Mouse (Mus musculus) heart, postnatal 0 days (tissue): ENCODE measurements around the gene Pard3. TPM values are rescaled to one million over a fixed set of nuclear protein-coding genes. Genes with fewer than 3 reads are reported as not detected.

Source experiments
- ATAC-seq: fragments of 200-750 bp; cut with Nextera tagmentation; 2 replicates; pipeline ENCODE4 v1.8.0; 2017; ENCODE audit warnings: low read depth, moderate number of reproducible peaks, moderate library complexity; ENCODE audit not compliant: insufficient read depth
- DNase-seq: peaks from one replicate; pipeline ENCODE4 v3.0.0-alpha.2; 2016; ENCODE audit warnings: low spot score
- H3K27ac ChIP-seq: fragments of 300-500 bp; sonication (generic); 2 replicates; pipeline ENCODE4 v1.5.1; 2014; ENCODE audit warnings: low read depth, mild to moderate bottlenecking
- H3K27me3 ChIP-seq: fragments of 300-500 bp; sonication (generic); 2 replicates; pipeline ENCODE4 v1.6.1; 2014; ENCODE audit warnings: low read length, mixed read lengths; ENCODE audit not compliant: control insufficient read depth, insufficient read depth
- H3K36me3 ChIP-seq: fragments of 300-500 bp; sonication (generic); replicated peaks from 2 replicates; pipeline ENCODE4 v1.6.1; 2014; ENCODE audit warnings: low read length, mixed read lengths; ENCODE audit not compliant: control insufficient read depth, insufficient read depth
- H3K4me1 ChIP-seq: fragments of 300-500 bp; sonication (generic); 2 replicates; pipeline ENCODE4 v1.6.1; 2014; ENCODE audit warnings: antibody characterized with exemption; ENCODE audit not compliant: control insufficient read depth, insufficient read depth
- H3K4me2 ChIP-seq: fragments of 300-500 bp; sonication (generic); 2 replicates; pipeline ENCODE4 v1.6.1; 2014; ENCODE audit warnings: low read depth, mild to moderate bottlenecking, low read length, moderate library complexity
- H3K4me3 ChIP-seq: fragments of 300-500 bp; sonication (generic); 2 replicates; pipeline ENCODE4 v1.5.1; 2014; ENCODE audit warnings: low read depth, low read length
- H3K9ac ChIP-seq: fragments of 300-500 bp; sonication (generic); replicated peaks from 2 replicates; pipeline ENCODE4 v1.6.1; 2014; ENCODE audit warnings: low read depth, low read length, mixed read lengths
- H3K9me3 ChIP-seq: fragments of 300-500 bp; sonication (generic); replicated peaks from 2 replicates; pipeline ENCODE4 v1.6.1; 2016; ENCODE audit warnings: low read length; ENCODE audit not compliant: control insufficient read depth
- CTCF ChIP-seq: IDR thresholded peaks from 2 replicates; pipeline ENCODE4 v1.5.1; 2016; ENCODE audit warnings: antibody characterized with exemption, control low read depth, low read depth
- EP300 ChIP-seq: IDR thresholded peaks from 2 replicates; pipeline ENCODE4 v1.6.1; 2016; ENCODE audit warnings: antibody characterized with exemption, low read depth
- WGBS: fragments of 180-500 bp; shearing (Covaris S2); extraction: QIAGEN DNeasy Blood & Tissue Kit; methylation state at CpG from one replicate; pipeline ENCODE4 v1.1.7; 2014; 5-methylcytosine and 5-hydroxymethylcytosine counted together
- polyA plus RNA-seq: library from polyadenylated mRNA; unstranded; fragments of >200 nt; fragmentation: Nextera tagmentation; extraction: Ambion mirVana; gene quantifications from 2 replicates; pipeline ENCODE4 v1.2.1, GENCODE M21; 2015
- total RNA-seq: library from RNA; depleted of rRNA; stranded (reverse); fragments of >200 nt; gene quantifications from 2 replicates; pipeline ENCODE4 v1.2.3, GENCODE M21; 2014; ENCODE audit warnings: low replicate concordance

Gene Pard3
- total and polyA plus RNA-seq, 2 experiments from 2014 or later: 9.2 to 13.8 TPM

- no peaks in the 10 kb centered on the region for H3K36me3 ChIP-seq
- no peaks in the 10 kb centered on the region for H3K27me3 ChIP-seq
- peaks cover 35% of the 10 kb centered on the region for H3K4me1 ChIP-seq
- no peak overlapping the region for H3K4me3 ChIP-seq
- no peak overlapping the region for H3K9ac ChIP-seq
- DNase-seq: no peak
- no peak for TF ChIP-seq CTCF
- no peak overlapping the region for H3K4me2 ChIP-seq
- no peak for ATAC-seq
- WGBS: 64% methylated on average over 11 of the region's 11 CpGs
- no peaks in the 10 kb centered on the region for H3K9me3 ChIP-seq
- no peak overlapping the region for H3K27ac ChIP-seq
Measured at GRCm38 (mm10) chr8:127125686-127126683, 62.3 kb downstream of the Pard3 start.

DNA sequence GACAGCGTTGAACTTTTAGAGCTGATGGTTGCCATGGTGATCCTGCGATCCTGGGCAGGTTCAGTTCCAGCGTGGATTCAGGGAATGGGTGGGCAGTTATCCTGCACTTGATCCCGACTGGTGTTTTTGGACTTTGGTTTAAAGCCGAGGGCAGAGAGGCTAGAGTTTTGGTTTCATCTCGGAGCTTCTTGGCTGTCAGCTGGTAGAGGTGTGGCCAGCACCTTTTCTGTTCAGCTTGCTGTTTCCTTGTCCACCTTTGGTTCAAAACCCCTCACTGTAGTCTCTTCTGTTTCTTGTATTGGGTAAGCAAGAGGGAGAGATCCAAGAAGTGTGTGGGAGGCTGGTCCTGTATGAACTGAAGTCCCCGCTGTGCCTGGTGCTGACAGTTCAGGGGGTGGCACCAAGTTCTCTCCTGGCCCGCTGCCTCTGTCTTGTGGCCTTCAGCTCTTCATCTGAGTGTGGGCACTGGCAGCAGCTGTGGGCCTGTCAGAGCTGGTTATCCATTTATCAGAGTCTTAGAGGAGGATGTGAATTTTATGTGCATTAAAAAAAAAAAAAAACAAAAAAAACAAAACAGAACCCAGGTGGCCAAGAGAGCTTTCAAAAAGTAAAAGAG is 65.2 kb downstream of the Pard3 start:
- no peak for DNase-seq

DNA sequence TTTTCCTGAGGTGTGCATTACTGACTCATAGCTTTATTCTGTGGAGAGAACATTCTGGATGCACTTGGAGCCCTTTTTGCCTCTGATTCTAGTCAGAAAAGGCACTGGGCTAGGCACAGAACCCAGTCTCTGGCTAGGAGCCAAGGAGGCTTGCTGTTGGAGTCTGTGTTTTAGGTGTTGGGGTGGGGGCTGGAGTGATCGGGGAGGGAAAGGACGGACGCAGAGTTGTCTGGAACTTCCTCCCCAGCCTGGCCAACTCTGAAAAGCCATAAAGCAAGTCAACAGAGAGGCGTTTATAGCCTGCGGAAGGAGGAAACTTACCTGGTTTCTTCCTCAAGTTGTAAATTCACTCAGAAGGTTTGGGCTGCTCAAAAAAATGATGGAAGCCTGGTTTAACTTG is 70.6 kb downstream of the Pard3 start:
- ATAC-seq (no peak), DNase-seq (no peak)
- Histone ChIP-seq H3K36me3 (no peaks in the 10 kb centered on the region), H3K9me3 (no peaks in the 10 kb centered on the region), H3K27me3 (no peaks in the 10 kb centered on the region), H3K9ac (no peak overlapping the region), H3K4me3 (no peak overlapping the region), H3K27ac (no peak overlapping the region), H3K4me1 (peaks cover 19% of the 10 kb centered on the region), H3K4me2 (no peak overlapping the region)
- WGBS: 52% methylated on average over 5 of the region's 5 CpGs
- TF ChIP-seq CTCF (no peak), EP300 (no peak)

More for the DNA sequence above, 65.2 kb downstream of the Pard3 start:
- Histone ChIP-seq H3K9me3 (no peaks in the 10 kb centered on the region), H3K9ac (no peak overlapping the region), H3K36me3 (no peaks in the 10 kb centered on the region), H3K27me3 (no peaks in the 10 kb centered on the region), H3K27ac (no peak overlapping the region), H3K4me1 (peaks cover 37% of the 10 kb centered on the region), H3K4me3 (no peak overlapping the region), H3K4me2 (peak overlapping the region; percentile 5)
- WGBS: 33% methylated on average over 8 of the region's 8 CpGs
- TF ChIP-seq EP300 (no peak), CTCF (no peak)
- no peak for ATAC-seq

GRCm38 (mm10) chr8:127136201-127136600 is 72.5 kb downstream of the Pard3 start:
- H3K4me3 ChIP-seq: no peak overlapping the region
- WGBS: 70% methylated on average over 2 of the region's 2 CpGs
- DNase-seq: no peak
- H3K27ac ChIP-seq: no peak overlapping the region
- no peak for ATAC-seq
- H3K36me3 ChIP-seq: no peaks in the 10 kb centered on the region
- peaks cover 6% of the 10 kb centered on the region; the same call in 1 of the 2 replicates for H3K4me1 ChIP-seq
- H3K9ac ChIP-seq: no peak overlapping the region
- no peak overlapping the region for H3K4me2 ChIP-seq
- no peaks in the 10 kb centered on the region for H3K27me3 ChIP-seq
- TF ChIP-seq EP300: no peak
- TF ChIP-seq CTCF: no peak
- H3K9me3 ChIP-seq: no peaks in the 10 kb centered on the region

DNA sequence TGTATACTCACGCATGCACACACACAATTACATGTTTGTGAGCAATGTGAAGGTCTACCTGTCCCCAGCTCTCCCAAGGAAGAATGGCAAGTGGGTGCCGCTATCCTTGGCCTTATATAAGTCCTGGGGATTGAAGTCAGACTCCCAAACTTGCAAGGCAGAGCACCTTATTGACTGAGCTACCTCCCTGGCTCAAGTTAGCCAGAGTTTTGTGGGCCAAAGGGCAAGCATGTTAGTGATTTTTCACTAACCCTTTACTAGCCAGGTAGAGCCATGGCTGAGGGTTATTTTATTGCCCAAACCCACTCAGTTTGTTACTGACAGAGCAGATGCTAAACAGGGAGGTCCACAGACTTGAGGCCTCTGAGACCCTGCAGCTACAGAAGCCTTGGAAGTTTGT is 73.1 kb downstream of the Pard3 start:
- TF ChIP-seq CTCF (no peak), EP300 (no peak)
- ATAC-seq (no peak), DNase-seq (no peak)
- WGBS: 94% methylated on average over 2 of the region's 2 CpGs
- Histone ChIP-seq H3K4me1 (peaks cover 6% of the 10 kb centered on the region; the same call in 1 of the 2 replicates), H3K4me3 (no peak overlapping the region), H3K9me3 (no peaks in the 10 kb centered on the region), H3K9ac (no peak overlapping the region), H3K4me2 (no peak overlapping the region), H3K27me3 (no peaks in the 10 kb centered on the region), H3K36me3 (no peaks in the 10 kb centered on the region), H3K27ac (no peak overlapping the region)
